Mouse (Mus musculus): ENCODE measurements around the gene Hyal2. TPM values are rescaled to one million over a fixed set of nuclear protein-coding genes. Genes with fewer than 3 reads are reported as not detected.
A peak's percentile ranks its signal among the peaks of the same experiment; 100 is the strongest.

Gene Hyal2
- polyA plus RNA-seq, 1 experiment from 2014 or later = 69.6 TPM

GRCm38 (mm10) chr9:107599433-107599832 lies 31.7 kb downstream of the Hyal2 start:
- no peak overlapping the region for H3K27ac ChIP-seq (ENCODE audit: low read length)
- WGBS = 90% methylated on average over 9 of the region's 9 CpGs
- no peak for ATAC-seq
- H3K36me3 ChIP-seq (ENCODE audit: control insufficient read depth, insufficient read depth, low read length) = 0 out of 2 replicates have a peak, but pooled peaks cover 2% of the 10 kb centered on the region
- no peaks in the 10 kb centered on the region for H3K27me3 ChIP-seq (ENCODE audit: control insufficient read depth, insufficient read depth, low read depth, low read length)
- peaks cover 6% of the 10 kb centered on the region for H3K4me1 ChIP-seq (ENCODE audit: control insufficient read depth, insufficient read depth, low read length)
- no peak overlapping the region for H3K9ac ChIP-seq (ENCODE audit: low read depth, low read length)
- H3K4me3 ChIP-seq (ENCODE audit: low read depth, low read length) = no peak overlapping the region
- no peak overlapping the region for H3K4me2 ChIP-seq (ENCODE audit: low read length)
- no peaks in the 10 kb centered on the region for H3K9me3 ChIP-seq (replicated peaks; ENCODE audit: control insufficient read depth, low read length, poor library complexity, severe bottlenecking)

GRCm38 (mm10) chr9:107599842-107600241 lies 32.1 kb downstream of the Hyal2 start:
- H3K4me3 ChIP-seq (ENCODE audit: low read depth, low read length) = no peak overlapping the region
- H3K36me3 ChIP-seq (ENCODE audit: control insufficient read depth, insufficient read depth, low read length) = no peaks in the 10 kb centered on the region
- H3K9me3 ChIP-seq (replicated peaks; ENCODE audit: control insufficient read depth, low read length, poor library complexity, severe bottlenecking) = no peaks in the 10 kb centered on the region
- no peaks in the 10 kb centered on the region for H3K27me3 ChIP-seq (ENCODE audit: control insufficient read depth, insufficient read depth, low read depth, low read length)
- no peak overlapping the region for H3K9ac ChIP-seq (ENCODE audit: low read depth, low read length)
- no peak overlapping the region for H3K27ac ChIP-seq (ENCODE audit: low read length)
- H3K4me1 ChIP-seq (ENCODE audit: control insufficient read depth, insufficient read depth, low read length) = peaks cover 6% of the 10 kb centered on the region
- no peak overlapping the region for H3K4me2 ChIP-seq (ENCODE audit: low read length)
- ATAC-seq = no peak
- WGBS = 75% methylated on average over 14 of the region's 14 CpGs

GRCm38 (mm10) chr9:107600745-107601144 lies 33.0 kb downstream of the Hyal2 start:
- 79% methylated on average over 12 of the region's 12 CpGs for WGBS
- ATAC-seq = no peak

GRCm38 (mm10) chr9:107601275-107601674 lies 33.5 kb downstream of the Hyal2 start:
- Histone ChIP-seq H3K27me3 (ENCODE audit: control insufficient read depth, insufficient read depth, low read depth, low read length) (no peaks in the 10 kb centered on the region), H3K4me2 (ENCODE audit: low read length) (no peak overlapping the region), H3K36me3 (ENCODE audit: control insufficient read depth, insufficient read depth, low read length) (no peaks in the 10 kb centered on the region), H3K27ac (ENCODE audit: low read length) (no peak overlapping the region), H3K4me1 (ENCODE audit: control insufficient read depth, insufficient read depth, low read length) (peaks cover 6% of the 10 kb centered on the region), H3K4me3 (ENCODE audit: low read depth, low read length) (no peak overlapping the region), H3K9ac (ENCODE audit: low read depth, low read length) (no peak overlapping the region), H3K9me3 (replicated peaks; ENCODE audit: control insufficient read depth, low read length, poor library complexity, severe bottlenecking) (no peaks in the 10 kb centered on the region)
- ATAC-seq = no peak
- 83% methylated on average over 11 of the region's 11 CpGs for WGBS

More at GRCm38 (mm10) chr9:107600745-107601144, 33.0 kb downstream of the Hyal2 start:
- H3K27me3 ChIP-seq (ENCODE audit: control insufficient read depth, insufficient read depth, low read depth, low read length) = no peaks in the 10 kb centered on the region
- H3K4me3 ChIP-seq (ENCODE audit: low read depth, low read length) = no peak overlapping the region
- H3K4me1 ChIP-seq (ENCODE audit: control insufficient read depth, insufficient read depth, low read length) = peaks cover 6% of the 10 kb centered on the region
- no peak overlapping the region for H3K9ac ChIP-seq (ENCODE audit: low read depth, low read length)
- H3K9me3 ChIP-seq (replicated peaks; ENCODE audit: control insufficient read depth, low read length, poor library complexity, severe bottlenecking) = no peaks in the 10 kb centered on the region
- H3K27ac ChIP-seq (ENCODE audit: low read length) = no peak overlapping the region
- H3K4me2 ChIP-seq (ENCODE audit: low read length) = no peak overlapping the region
- no peaks in the 10 kb centered on the region for H3K36me3 ChIP-seq (ENCODE audit: control insufficient read depth, insufficient read depth, low read length)

GRCm38 (mm10) chr9:107602068-107602648 lies 34.4 kb downstream of the Hyal2 start:
- Histone ChIP-seq H3K27me3 (ENCODE audit: control insufficient read depth, insufficient read depth, low read depth, low read length) (no peaks in the 10 kb centered on the region), H3K9ac (ENCODE audit: low read depth, low read length) (0 out of 2 replicates have a peak overlapping the region, but pooled peaks have one; percentile 30), H3K4me2 (ENCODE audit: low read length) (no peak overlapping the region), H3K4me1 (ENCODE audit: control insufficient read depth, insufficient read depth, low read length) (peaks cover 6% of the 10 kb centered on the region), H3K9me3 (replicated peaks; ENCODE audit: control insufficient read depth, low read length, poor library complexity, severe bottlenecking) (no peaks in the 10 kb centered on the region), H3K27ac (ENCODE audit: low read length) (peak overlapping the region; percentile 38; the same call in 1 of the 2 replicates), H3K4me3 (ENCODE audit: low read depth, low read length) (no peak overlapping the region), H3K36me3 (ENCODE audit: control insufficient read depth, insufficient read depth, low read length) (no peaks in the 10 kb centered on the region)
- ATAC-seq = peak; percentile 49; the same call in 1 of the 2 replicates
- 11% methylated on average over 10 of the region's 10 CpGs for WGBS

DNA sequence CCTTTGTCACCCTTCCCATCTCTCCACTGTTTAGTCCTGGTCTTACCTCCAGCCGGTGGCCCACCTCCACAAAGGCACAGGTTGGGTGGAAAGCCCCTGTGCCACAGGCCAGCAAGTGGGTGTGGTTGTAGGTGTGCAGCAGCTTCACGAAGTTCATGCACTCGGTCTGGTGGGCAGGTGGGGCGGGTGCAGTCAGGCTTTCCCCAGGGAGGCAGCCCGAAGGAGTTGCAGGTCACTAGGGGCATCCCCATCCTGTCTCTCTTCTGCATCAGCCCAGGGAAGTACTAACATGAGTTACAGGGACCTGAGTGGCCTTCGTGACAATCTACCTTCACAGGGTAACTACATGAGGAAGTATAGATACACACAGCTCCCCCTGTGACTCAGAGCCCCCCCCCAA lies 35.5 kb downstream of the Hyal2 start:
- no peak for ATAC-seq
- Histone ChIP-seq H3K4me2 (ENCODE audit: low read length) (no peak overlapping the region), H3K4me1 (ENCODE audit: control insufficient read depth, insufficient read depth, low read length) (peaks cover 6% of the 10 kb centered on the region), H3K9ac (ENCODE audit: low read depth, low read length) (no peak overlapping the region), H3K27me3 (ENCODE audit: control insufficient read depth, insufficient read depth, low read depth, low read length) (no peaks in the 10 kb centered on the region), H3K36me3 (ENCODE audit: control insufficient read depth, insufficient read depth, low read length) (no peaks in the 10 kb centered on the region), H3K27ac (ENCODE audit: low read length) (no peak overlapping the region), H3K9me3 (replicated peaks; ENCODE audit: control insufficient read depth, low read length, poor library complexity, severe bottlenecking) (no peaks in the 10 kb centered on the region), H3K4me3 (ENCODE audit: low read depth, low read length) (no peak overlapping the region)
- WGBS = 87% methylated on average over 6 of the region's 6 CpGs

DNA sequence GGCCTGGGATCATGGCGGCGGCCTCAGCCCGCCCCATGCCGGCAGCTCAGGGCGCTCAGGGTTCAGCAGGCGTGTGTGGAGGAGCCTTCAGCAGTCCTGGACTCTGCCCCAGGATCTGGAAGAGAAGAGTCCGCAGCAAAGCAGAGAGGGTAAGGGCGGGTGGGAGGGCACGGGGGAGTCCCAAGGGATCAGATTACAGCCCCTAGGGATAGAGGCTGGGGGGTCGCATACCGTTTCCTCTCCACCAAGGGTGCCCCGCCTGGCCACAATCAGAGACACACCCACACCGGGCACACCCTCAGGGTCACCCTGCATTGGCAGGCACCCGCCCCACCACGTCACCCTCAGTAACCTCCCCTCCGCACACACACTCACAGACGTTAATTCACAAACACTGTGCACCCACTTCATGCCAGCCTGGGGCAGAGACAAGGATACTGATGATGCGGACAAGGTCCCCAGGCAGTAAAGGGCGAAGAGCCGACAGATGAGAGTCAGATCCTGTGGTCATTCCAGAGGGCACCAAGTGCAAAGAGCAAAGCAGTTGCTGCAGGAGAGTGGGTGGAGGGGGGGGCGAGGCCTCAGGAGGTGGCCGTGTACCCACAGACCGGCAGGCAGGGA lies 37.4 kb downstream of the Hyal2 start:
- H3K36me3 ChIP-seq (ENCODE audit: control insufficient read depth, insufficient read depth, low read length) = no peaks in the 10 kb centered on the region
- no peak for ATAC-seq
- 0 out of 2 replicates have a peak overlapping the region, but pooled peaks have one; percentile 10 for H3K9ac ChIP-seq (ENCODE audit: low read depth, low read length)
- no peak overlapping the region for H3K27ac ChIP-seq (ENCODE audit: low read length)
- H3K4me1 ChIP-seq (ENCODE audit: control insufficient read depth, insufficient read depth, low read length) = peaks cover 8% of the 10 kb centered on the region
- 0 out of 2 replicates have a peak overlapping the region, but pooled peaks have one; percentile 8 for H3K4me2 ChIP-seq (ENCODE audit: low read length)
- H3K4me3 ChIP-seq (ENCODE audit: low read depth, low read length) = no peak overlapping the region
- WGBS = 44% methylated on average over 20 of the region's 23 CpGs
- no peaks in the 10 kb centered on the region for H3K9me3 ChIP-seq (replicated peaks; ENCODE audit: control insufficient read depth, low read length, poor library complexity, severe bottlenecking)
- no peaks in the 10 kb centered on the region for H3K27me3 ChIP-seq (ENCODE audit: control insufficient read depth, insufficient read depth, low read depth, low read length)

- 28% methylated on average over 9 of the region's 9 CpGs for WGBS
- Histone ChIP-seq H3K9me3 (replicated peaks; ENCODE audit: control insufficient read depth, low read length, poor library complexity, severe bottlenecking) (no peaks in the 10 kb centered on the region), H3K36me3 (ENCODE audit: control insufficient read depth, insufficient read depth, low read length) (no peaks in the 10 kb centered on the region), H3K27me3 (ENCODE audit: control insufficient read depth, insufficient read depth, low read depth, low read length) (no peaks in the 10 kb centered on the region), H3K27ac (ENCODE audit: low read length) (no peak overlapping the region), H3K4me1 (ENCODE audit: control insufficient read depth, insufficient read depth, low read length) (peaks cover 11% of the 10 kb centered on the region), H3K4me2 (ENCODE audit: low read length) (no peak overlapping the region), H3K9ac (ENCODE audit: low read depth, low read length) (no peak overlapping the region), H3K4me3 (ENCODE audit: low read depth, low read length) (no peak overlapping the region)
- no peak for ATAC-seq
These were observed 38.8 kb downstream of the Hyal2 start for GRCm38 (mm10) chr9:107606591-107606990.

GRCm38 (mm10) chr9:107607036-107607435 lies 39.3 kb downstream of the Hyal2 start:
- WGBS = 83% methylated on average over 2 of the region's 2 CpGs
- Histone ChIP-seq H3K9me3 (replicated peaks; ENCODE audit: control insufficient read depth, low read length, poor library complexity, severe bottlenecking) (no peaks in the 10 kb centered on the region), H3K4me3 (ENCODE audit: low read depth, low read length) (no peak overlapping the region), H3K27me3 (ENCODE audit: control insufficient read depth, insufficient read depth, low read depth, low read length) (no peaks in the 10 kb centered on the region), H3K27ac (ENCODE audit: low read length) (no peak overlapping the region), H3K4me1 (ENCODE audit: control insufficient read depth, insufficient read depth, low read length) (peaks cover 15% of the 10 kb centered on the region), H3K4me2 (ENCODE audit: low read length) (no peak overlapping the region), H3K36me3 (ENCODE audit: control insufficient read depth, insufficient read depth, low read length) (no peaks in the 10 kb centered on the region), H3K9ac (ENCODE audit: low read depth, low read length) (no peak overlapping the region)
- no peak for ATAC-seq
